Mouse (Mus musculus) erythroblast, embryonic 14.5 days (primary cell): Measurements from ENCODE around the gene Mthfd1. TPM values are rescaled to one million over a fixed set of nuclear protein-coding genes. Genes with fewer than 3 reads are reported as not detected.

Source experiments
- H3K27me3 ChIP-seq: 2 replicates; pipeline ENCODE4 v1.6.1; 2012; ENCODE audit warnings: inconsistent platforms; ENCODE audit not compliant: control insufficient read depth
- H3K36me3 ChIP-seq: 2 replicates; pipeline ENCODE4 v1.6.1; 2012; ENCODE audit warnings: mild to moderate bottlenecking, inconsistent platforms; ENCODE audit not compliant: control insufficient read depth
- H3K4me1 ChIP-seq: 2 replicates; pipeline ENCODE4 v1.6.1; 2012; ENCODE audit warnings: inconsistent platforms; ENCODE audit not compliant: control insufficient read depth
- H3K4me3 ChIP-seq: replicated peaks from 2 replicates; pipeline ENCODE3; 2012; ENCODE audit warnings: moderate library complexity, mild to moderate bottlenecking, inconsistent platforms
- H3K9me3 ChIP-seq: 2 replicates; pipeline ENCODE4 v1.6.1; 2012; ENCODE audit warnings: low read length, inconsistent platforms, mixed read lengths; ENCODE audit not compliant: control insufficient read depth
- GATA1 ChIP-seq: IDR thresholded peaks from 2 replicates; pipeline ENCODE4 v1.6.1; 2012; ENCODE audit warnings: low read length, inconsistent platforms, mixed read lengths
- TAL1 ChIP-seq: IDR thresholded peaks from 3 replicates; pipeline ENCODE4 v1.6.1; 2012; ENCODE audit warnings: low read length, inconsistent platforms, mixed read lengths
- polyA plus RNA-seq: library from polyadenylated mRNA; stranded (reverse); fragments of >175 nt; gene quantifications from 2 replicates; pipeline ENCODE4 v1.2.3, GENCODE M21; 2012

Gene Mthfd1
- polyA plus RNA-seq, 1 experiment: 6.5 TPM

- no peaks in the 10 kb centered on the region for H3K4me1 ChIP-seq
- H3K36me3 ChIP-seq: peaks cover 32% of the 10 kb centered on the region
- TF ChIP-seq TAL1: no peak
- no peak for TF ChIP-seq GATA1
- H3K4me3 ChIP-seq: no peak overlapping the region
- no peaks in the 10 kb centered on the region for H3K27me3 ChIP-seq
- H3K9me3 ChIP-seq: no peaks in the 10 kb centered on the region
These were observed 90.8 kb downstream of the Mthfd1 start for GRCm38 (mm10) chr12:76345759-76346455.

GRCm38 (mm10) chr12:76349680-76350220 is 94.7 kb downstream of the Mthfd1 start:
- H3K9me3 ChIP-seq: no peaks in the 10 kb centered on the region
- TF ChIP-seq GATA1: no peak
- no peak for TF ChIP-seq TAL1
- H3K36me3 ChIP-seq: peaks cover 52% of the 10 kb centered on the region
- 0 out of 2 replicates have a peak, but pooled peaks cover 1% of the 10 kb centered on the region for H3K4me1 ChIP-seq
- no peaks in the 10 kb centered on the region for H3K27me3 ChIP-seq
- H3K4me3 ChIP-seq: no peak overlapping the region

DNA sequence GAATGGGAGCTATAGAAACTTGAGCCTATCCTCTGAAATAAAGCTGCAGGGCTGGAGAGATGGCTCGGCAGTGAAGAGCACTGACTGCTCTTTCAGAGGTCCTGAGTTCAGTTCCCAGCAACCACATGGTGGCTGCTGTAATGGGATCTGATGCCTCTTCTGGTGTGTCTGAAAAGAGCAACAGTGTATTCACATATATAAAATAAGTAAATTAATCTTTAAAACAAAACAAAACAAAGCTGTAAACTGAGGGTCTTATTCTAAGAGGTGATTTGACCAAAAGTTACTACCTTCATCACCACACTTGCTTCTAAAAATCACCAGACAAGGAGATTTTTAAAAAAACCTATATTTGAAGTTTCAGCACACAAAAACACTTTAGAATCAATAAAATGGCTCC is 105.8 kb downstream of the Mthfd1 start:
- TF ChIP-seq TAL1: no peak
- no peak for TF ChIP-seq GATA1
- Histone ChIP-seq H3K36me3 (peaks cover 28% of the 10 kb centered on the region), H3K9me3 (no peaks in the 10 kb centered on the region), H3K4me1 (peaks cover 55% of the 10 kb centered on the region), H3K27me3 (no peaks in the 10 kb centered on the region), H3K4me3 (no peak overlapping the region)

DNA sequence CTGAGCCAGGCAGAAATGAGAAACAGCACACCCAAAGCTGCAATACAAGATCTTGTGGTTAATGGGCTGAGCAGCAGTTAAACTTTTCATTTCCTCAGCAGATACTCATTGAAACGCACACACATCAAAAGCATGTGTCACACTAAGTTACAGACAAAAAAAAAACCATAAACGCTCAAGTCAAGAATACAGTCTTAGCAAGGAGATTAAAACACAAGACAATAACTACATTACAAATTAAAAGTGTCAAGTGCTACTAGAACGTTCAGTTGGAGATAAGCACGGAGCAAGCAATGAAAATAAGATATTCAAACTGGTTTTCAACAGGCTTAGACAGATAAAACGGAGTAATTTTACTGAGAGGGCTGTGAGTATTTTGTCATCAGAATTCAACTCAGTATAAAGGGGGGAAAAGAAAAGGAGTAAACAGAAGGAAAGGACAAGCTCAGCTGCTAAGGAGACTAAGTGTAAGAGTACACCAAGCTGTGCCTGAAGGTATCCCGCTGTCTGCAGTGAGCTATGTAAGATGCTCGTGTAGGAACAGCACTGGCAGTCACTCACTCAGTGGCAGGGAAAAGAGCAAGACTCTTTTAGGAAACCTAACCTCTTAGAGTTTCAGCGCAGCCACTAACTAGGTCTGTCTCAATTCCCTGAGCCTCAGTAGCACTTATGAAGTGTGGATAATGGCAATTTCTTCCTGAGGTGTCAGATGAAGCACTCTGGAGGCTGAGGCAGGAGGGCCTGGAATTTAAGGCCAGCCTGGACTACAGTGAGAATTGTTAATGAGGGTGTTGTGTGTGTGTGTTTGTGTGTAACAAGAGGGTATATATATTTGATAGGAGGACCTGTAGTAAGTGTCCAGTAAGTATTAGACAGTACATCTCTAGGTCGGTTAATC is 106.6 kb downstream of the Mthfd1 start:
- H3K9me3 ChIP-seq: no peaks in the 10 kb centered on the region
- peaks cover 61% of the 10 kb centered on the region for H3K4me1 ChIP-seq
- H3K4me3 ChIP-seq: peak overlapping the region; percentile 42
- peaks cover 28% of the 10 kb centered on the region for H3K36me3 ChIP-seq
- TF ChIP-seq TAL1 (no peak), GATA1 (no peak)
- no peaks in the 10 kb centered on the region for H3K27me3 ChIP-seq

- Histone ChIP-seq H3K4me1 (peaks cover 65% of the 10 kb centered on the region), H3K36me3 (peaks cover 27% of the 10 kb centered on the region), H3K27me3 (no peaks in the 10 kb centered on the region), H3K9me3 (no peaks in the 10 kb centered on the region), H3K4me3 (peak overlapping the region; percentile 42)
- TF ChIP-seq TAL1: no peak
- TF ChIP-seq GATA1: no peak
These were observed 107.2 kb downstream of the Mthfd1 start for GRCm38 (mm10) chr12:76362303-76362676.

- Histone ChIP-seq H3K4me3 (no peak overlapping the region), H3K4me1 (peaks cover 77% of the 10 kb centered on the region), H3K27me3 (no peaks in the 10 kb centered on the region), H3K9me3 (no peaks in the 10 kb centered on the region), H3K36me3 (peaks cover 20% of the 10 kb centered on the region)
- no peak for TF ChIP-seq GATA1
These were observed 111.2 kb downstream of the Mthfd1 start for GRCm38 (mm10) chr12:76366276-76366675.

DNA sequence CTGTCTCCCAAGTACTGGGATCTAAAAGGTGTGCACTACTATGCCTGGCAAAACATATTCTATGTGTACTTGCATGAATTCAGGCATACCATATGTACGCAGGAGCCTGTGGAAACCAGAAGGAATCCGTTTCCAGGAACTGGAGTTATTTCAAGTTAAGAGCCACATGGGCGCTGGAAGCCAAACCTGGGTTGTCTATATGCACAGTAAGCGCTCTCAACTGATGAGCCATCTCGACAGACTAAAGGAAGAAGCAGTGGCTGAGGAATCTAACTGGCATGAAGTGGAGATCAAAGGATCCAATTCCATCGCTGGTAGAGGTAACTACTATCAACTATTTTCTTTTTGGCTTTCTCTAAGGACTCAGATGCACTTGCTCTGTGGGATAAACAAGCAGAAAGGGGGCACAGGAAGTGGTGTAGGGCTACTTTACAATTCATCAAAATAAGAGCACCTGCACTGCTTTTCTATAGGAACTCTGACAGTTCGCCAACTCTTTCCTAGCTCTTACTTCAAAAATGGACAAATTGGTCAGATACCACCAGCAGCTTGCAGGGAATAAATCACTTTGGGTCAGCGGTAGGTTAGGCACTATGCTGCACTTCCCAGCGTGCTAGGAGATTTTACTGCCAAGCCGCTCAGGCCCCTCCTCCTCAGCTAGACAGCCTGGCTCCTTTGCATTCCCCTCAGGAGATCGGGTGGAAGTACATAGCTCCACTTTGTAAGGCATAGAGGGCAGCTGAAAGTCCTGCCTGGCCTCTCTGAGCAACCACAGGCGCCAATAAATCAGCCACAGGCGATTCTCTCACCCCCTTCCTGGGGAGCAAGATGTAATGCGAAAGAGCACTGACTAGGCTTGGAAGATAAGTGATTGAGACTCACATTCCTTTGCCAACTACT is 112.2 kb downstream of the Mthfd1 start:
- H3K4me1 ChIP-seq: peaks cover 77% of the 10 kb centered on the region
- TF ChIP-seq TAL1 (no peak), GATA1 (no peak)
- no peaks in the 10 kb centered on the region for H3K27me3 ChIP-seq
- H3K4me3 ChIP-seq: peak overlapping the region; percentile 96
- H3K9me3 ChIP-seq: no peaks in the 10 kb centered on the region
- H3K36me3 ChIP-seq: peaks cover 14% of the 10 kb centered on the region

GRCm38 (mm10) chr12:76368201-76368789 is 113.2 kb downstream of the Mthfd1 start:
- Histone ChIP-seq H3K36me3 (peaks cover 16% of the 10 kb centered on the region), H3K4me1 (peaks cover 76% of the 10 kb centered on the region), H3K4me3 (peak overlapping the region; percentile 96), H3K27me3 (no peaks in the 10 kb centered on the region), H3K9me3 (no peaks in the 10 kb centered on the region)
- TF ChIP-seq TAL1: no peak
- TF ChIP-seq GATA1: no peak
